Mouse (Mus musculus): ENCODE results near the gene Clic4. TPM values are rescaled to one million over a fixed set of nuclear protein-coding genes. Genes with fewer than 3 reads are reported as not detected.

The Clic4 gene
- total and polyA plus RNA-seq, 2 experiments from 2014 or later: 41.5 to 65.2 TPM

- no peak for TF ChIP-seq CTCF (IDR thresholded peaks at IDR 0.05; ENCODE audit: low read depth)
- WGBS: 27% methylated on average over 2 of the region's 2 CpGs
- no peak overlapping the region for H3K9ac ChIP-seq
These were observed 20.8 kb downstream of the Clic4 start for GRCm38 (mm10) chr4:135251801-135252200.

GRCm38 (mm10) chr4:135248250-135249018, 24.2 kb downstream of the Clic4 start:
- Histone ChIP-seq H3K9me3 (ENCODE audit: low read length) (no peaks in the 10 kb centered on the region), H3K27me3 (ENCODE audit: insufficient read depth, low read length) (no peaks in the 10 kb centered on the region), H3K36me3 (ENCODE audit: insufficient read depth) (no peaks in the 10 kb centered on the region), H3K9ac (no peak overlapping the region), H3K4me1 (ENCODE audit: insufficient read depth) (peaks cover 10% of the 10 kb centered on the region), H3K27ac (ENCODE audit: low read depth, low read length) (no peak overlapping the region), H3K4me2 (ENCODE audit: low read depth) (no peak overlapping the region), H3K4me3 (ENCODE audit: low read depth, low read length) (no peak overlapping the region)
- no peak for DNase-seq
- no peak for ATAC-seq
- WGBS: 59% methylated on average over 9 of the region's 9 CpGs
- peak; percentile 26 for TF ChIP-seq CTCF (IDR thresholded peaks at IDR 0.05; ENCODE audit: low read depth)

More at GRCm38 (mm10) chr4:135251801-135252200, 20.8 kb downstream of the Clic4 start:
- Histone ChIP-seq H3K9me3 (ENCODE audit: low read length) (no peaks in the 10 kb centered on the region), H3K27me3 (ENCODE audit: insufficient read depth, low read length) (no peaks in the 10 kb centered on the region), H3K36me3 (ENCODE audit: insufficient read depth) (no peaks in the 10 kb centered on the region), H3K4me3 (ENCODE audit: low read depth, low read length) (no peak overlapping the region), H3K27ac (ENCODE audit: low read depth, low read length) (no peak overlapping the region), H3K4me1 (ENCODE audit: insufficient read depth) (peaks cover 9% of the 10 kb centered on the region), H3K4me2 (ENCODE audit: low read depth) (no peak overlapping the region)
- ATAC-seq: no peak
- DNase-seq: no peak

GRCm38 (mm10) chr4:135246866-135247756, 25.5 kb downstream of the Clic4 start:
- no peak overlapping the region for H3K4me3 ChIP-seq (ENCODE audit: low read depth, low read length)
- no peaks in the 10 kb centered on the region for H3K36me3 ChIP-seq (ENCODE audit: insufficient read depth)
- H3K9ac ChIP-seq: peak overlapping the region; percentile 10; the same call in 1 of the 2 replicates
- peaks cover 10% of the 10 kb centered on the region for H3K4me1 ChIP-seq (ENCODE audit: insufficient read depth)
- no peak for DNase-seq
- no peak for ATAC-seq
- H3K9me3 ChIP-seq (ENCODE audit: low read length): no peaks in the 10 kb centered on the region
- no peak overlapping the region for H3K4me2 ChIP-seq (ENCODE audit: low read depth)
- H3K27me3 ChIP-seq (ENCODE audit: insufficient read depth, low read length): no peaks in the 10 kb centered on the region
- 40% methylated on average over 23 of the region's 23 CpGs for WGBS
- no peak overlapping the region for H3K27ac ChIP-seq (ENCODE audit: low read depth, low read length)
- no peak for TF ChIP-seq CTCF (IDR thresholded peaks at IDR 0.05; ENCODE audit: low read depth)

- no peak overlapping the region for H3K4me2 ChIP-seq (ENCODE audit: low read depth)
- ATAC-seq (no peak), DNase-seq (no peak)
- WGBS: 50% methylated on average over 2 of the region's 2 CpGs
- H3K9ac ChIP-seq: no peak overlapping the region
- H3K9me3 ChIP-seq (ENCODE audit: low read length): no peaks in the 10 kb centered on the region
- H3K27ac ChIP-seq (ENCODE audit: low read depth, low read length): no peak overlapping the region
- H3K4me1 ChIP-seq (ENCODE audit: insufficient read depth): peaks cover 10% of the 10 kb centered on the region
- TF ChIP-seq CTCF (IDR thresholded peaks at IDR 0.05; ENCODE audit: low read depth): no peak
- no peaks in the 10 kb centered on the region for H3K36me3 ChIP-seq (ENCODE audit: insufficient read depth)
- no peaks in the 10 kb centered on the region for H3K27me3 ChIP-seq (ENCODE audit: insufficient read depth, low read length)
- H3K4me3 ChIP-seq (ENCODE audit: low read depth, low read length): no peak overlapping the region
These were observed 26.2 kb downstream of the Clic4 start for GRCm38 (mm10) chr4:135246444-135246843.

GRCm38 (mm10) chr4:135245841-135246240, 26.8 kb downstream of the Clic4 start:
- H3K27ac ChIP-seq (ENCODE audit: low read depth, low read length): no peak overlapping the region
- TF ChIP-seq CTCF (IDR thresholded peaks at IDR 0.05; ENCODE audit: low read depth): no peak
- H3K9ac ChIP-seq: no peak overlapping the region
- H3K4me1 ChIP-seq (ENCODE audit: insufficient read depth): peaks cover 10% of the 10 kb centered on the region
- DNase-seq (no peak), ATAC-seq (no peak)
- H3K36me3 ChIP-seq (ENCODE audit: insufficient read depth): no peaks in the 10 kb centered on the region
- WGBS: 86% methylated on average over 11 of the region's 11 CpGs
- no peak overlapping the region for H3K4me2 ChIP-seq (ENCODE audit: low read depth)
- H3K9me3 ChIP-seq (ENCODE audit: low read length): no peaks in the 10 kb centered on the region
- no peak overlapping the region for H3K4me3 ChIP-seq (ENCODE audit: low read depth, low read length)
- no peaks in the 10 kb centered on the region for H3K27me3 ChIP-seq (ENCODE audit: insufficient read depth, low read length)

GRCm38 (mm10) chr4:135244335-135244734, 28.3 kb downstream of the Clic4 start:
- no peaks in the 10 kb centered on the region for H3K27me3 ChIP-seq (ENCODE audit: insufficient read depth, low read length)
- 97% methylated on average over 3 of the region's 3 CpGs for WGBS
- ATAC-seq: no peak
- no peak overlapping the region for H3K4me2 ChIP-seq (ENCODE audit: low read depth)
- no peak overlapping the region for H3K9ac ChIP-seq
- H3K4me1 ChIP-seq (ENCODE audit: insufficient read depth): peaks cover 10% of the 10 kb centered on the region
- H3K9me3 ChIP-seq (ENCODE audit: low read length): no peaks in the 10 kb centered on the region
- H3K4me3 ChIP-seq (ENCODE audit: low read depth, low read length): no peak overlapping the region
- peak; percentile 31; the same call in 1 of the 2 replicates for TF ChIP-seq CTCF (IDR thresholded peaks at IDR 0.05; ENCODE audit: low read depth)
- H3K27ac ChIP-seq (ENCODE audit: low read depth, low read length): no peak overlapping the region
- no peaks in the 10 kb centered on the region for H3K36me3 ChIP-seq (ENCODE audit: insufficient read depth)
- no peak for DNase-seq

Data from forebrain, postnatal 0 days (tissue).